Mouse (Mus musculus) kidney, postnatal 0 days (tissue): Measurements from ENCODE around the gene Adamtsl4. TPM values are rescaled to one million over a fixed set of nuclear protein-coding genes. Genes with fewer than 3 reads are reported as not detected.
"Not testable (repeated sequence)": the region's sequence is repeated elsewhere in the genome, so short reads cannot be mapped to it uniquely, and the experiment has no call there.

ENCODE experiments used
- ATAC-seq: fragments of 200-750 bp; cut with Nextera tagmentation; replicated peaks from 2 replicates; pipeline ENCODE4 v1.8.0; 2017; ENCODE audit warnings: low read depth, moderate number of reproducible peaks, moderate TSS enrichment, moderate library complexity; ENCODE audit not compliant: low FRiP score
- DNase-seq: peaks from one replicate; pipeline ENCODE4 v3.0.0-alpha.2; 2016; ENCODE audit warnings: low spot score
- H3K27ac ChIP-seq: fragments of 300-500 bp; sonication (generic); 2 replicates; pipeline ENCODE4 v1.5.1; 2014; ENCODE audit warnings: mild to moderate bottlenecking
- H3K27me3 ChIP-seq: fragments of 300-500 bp; sonication (generic); 2 replicates; pipeline ENCODE4 v1.6.1; 2014; ENCODE audit warnings: low read length, mixed read lengths; ENCODE audit not compliant: insufficient read depth
- H3K36me3 ChIP-seq: fragments of 300-500 bp; sonication (generic); 2 replicates; pipeline ENCODE4 v1.6.1; 2014; ENCODE audit warnings: low read length, mixed read lengths; ENCODE audit not compliant: insufficient read depth
- H3K4me1 ChIP-seq: fragments of 300-500 bp; sonication (generic); replicated peaks from 2 replicates; pipeline ENCODE4 v1.6.1; 2014; ENCODE audit warnings: antibody characterized with exemption, low read length, mixed read lengths; ENCODE audit not compliant: insufficient read depth
- H3K4me2 ChIP-seq: fragments of 300-500 bp; sonication (generic); 2 replicates; pipeline ENCODE4 v1.6.1; 2014; ENCODE audit warnings: mild to moderate bottlenecking, low read length, moderate library complexity, mixed read lengths
- H3K4me3 ChIP-seq: fragments of 300-500 bp; sonication (generic); replicated peaks from 2 replicates; pipeline ENCODE4 v1.5.1; 2014; ENCODE audit warnings: low read depth, low read length
- H3K9ac ChIP-seq: fragments of 300-500 bp; sonication (generic); 2 replicates; pipeline ENCODE4 v1.6.1; 2014; ENCODE audit warnings: low read depth, low read length
- H3K9me3 ChIP-seq: fragments of 300-500 bp; sonication (generic); replicated peaks from 2 replicates; pipeline ENCODE4 v1.6.1; 2016; ENCODE audit warnings: low read length, inconsistent platforms, mixed read lengths
- CTCF ChIP-seq: IDR thresholded peaks from 2 replicates; pipeline ENCODE4 v1.5.1; 2016; ENCODE audit warnings: antibody characterized with exemption, low read depth, mild to moderate bottlenecking, moderate library complexity
- WGBS: fragments of 180-500 bp; shearing (Covaris S2); extraction: QIAGEN DNeasy Blood & Tissue Kit; methylation state at CpG from one replicate; pipeline ENCODE4 v1.1.7; 2014; 5-methylcytosine and 5-hydroxymethylcytosine counted together
- polyA plus RNA-seq: library from polyadenylated mRNA; unstranded; fragments of >200 nt; fragmentation: Nextera tagmentation; extraction: Ambion mirVana; gene quantifications from 2 replicates; pipeline ENCODE4 v1.2.1, GENCODE M21; 2015

The Adamtsl4 gene
- polyA plus RNA-seq, 1 experiment from 2014 or later = 3.6 TPM

GRCm38 (mm10) chr3:95657711-95658110, 30.0 kb downstream of the Adamtsl4 start:
- peaks cover 10% of the 10 kb centered on the region; the same call in 1 of the 2 replicates for H3K4me1 ChIP-seq
- H3K4me2 ChIP-seq = peak overlapping the region; percentile 89
- no peak for ATAC-seq
- no peaks in the 10 kb centered on the region for H3K9me3 ChIP-seq
- 87% methylated on average over 3 of the region's 3 CpGs for WGBS
- H3K9ac ChIP-seq = no peak overlapping the region
- DNase-seq = no peak
- H3K4me3 ChIP-seq = peak overlapping the region; percentile 100
- peaks cover 9% of the 10 kb centered on the region; the same call in 1 of the 2 replicates for H3K36me3 ChIP-seq
- H3K27me3 ChIP-seq = no peaks in the 10 kb centered on the region
- no peak for TF ChIP-seq CTCF
- H3K27ac ChIP-seq = peak overlapping the region; percentile 99

GRCm38 (mm10) chr3:95657108-95657507, 30.6 kb downstream of the Adamtsl4 start:
- H3K4me2 ChIP-seq = no peak overlapping the region
- no peaks in the 10 kb centered on the region for H3K9me3 ChIP-seq
- no peak overlapping the region for H3K27ac ChIP-seq
- H3K4me3 ChIP-seq = no peak overlapping the region
- ATAC-seq (no peak), DNase-seq (no peak)
- WGBS = 92% methylated on average over 3 of the region's 3 CpGs
- no peaks in the 10 kb centered on the region for H3K27me3 ChIP-seq
- peaks cover 9% of the 10 kb centered on the region; the same call in 1 of the 2 replicates for H3K36me3 ChIP-seq
- no peak for TF ChIP-seq CTCF
- H3K9ac ChIP-seq = no peak overlapping the region
- H3K4me1 ChIP-seq = peaks cover 6% of the 10 kb centered on the region; the same call in 1 of the 2 replicates

GRCm38 (mm10) chr3:95655437-95655836, 32.3 kb downstream of the Adamtsl4 start:
- Histone ChIP-seq H3K27me3 (no peaks in the 10 kb centered on the region), H3K4me3 (no peak overlapping the region), H3K4me1 (peaks cover 9% of the 10 kb centered on the region; the same call in 1 of the 2 replicates), H3K36me3 (peaks cover 1% of the 10 kb centered on the region; the same call in 1 of the 2 replicates), H3K27ac (no peak overlapping the region), H3K9ac (no peak overlapping the region), H3K9me3 (no peaks in the 10 kb centered on the region), H3K4me2 (no peak overlapping the region)
- 89% methylated on average over 5 of the region's 5 CpGs for whole genome bisulfite sequencing
- DNase-seq (no peak), ATAC-seq (no peak)
- TF ChIP-seq CTCF = no peak

GRCm38 (mm10) chr3:95654371-95654770, 33.3 kb downstream of the Adamtsl4 start:
- ATAC-seq, H3K4me2 ChIP-seq, H3K9ac ChIP-seq, H3K27ac ChIP-seq, H3K4me3 ChIP-seq, H3K27me3 ChIP-seq, DNase-seq, H3K9me3 ChIP-seq, H3K36me3 ChIP-seq: not testable (repeated sequence)
- peaks cover 12% of the 10 kb centered on the region; the same call in 1 of the 2 replicates for H3K4me1 ChIP-seq
- 85% methylated on average over 3 of the region's 3 CpGs for WGBS

- WGBS = 40% methylated on average over 11 of the region's 11 CpGs
- ATAC-seq (no peak), DNase-seq (peak; percentile 77)
- Histone ChIP-seq H3K27ac (0 out of 2 replicates have a peak overlapping the region, but pooled peaks have one; percentile 21), H3K4me2 (no peak overlapping the region), H3K9me3 (no peaks in the 10 kb centered on the region), H3K4me1 (peaks cover 12% of the 10 kb centered on the region; the same call in 1 of the 2 replicates), H3K4me3 (no peak overlapping the region), H3K27me3 (no peaks in the 10 kb centered on the region), H3K36me3 (no peaks in the 10 kb centered on the region), H3K9ac (no peak overlapping the region)
- TF ChIP-seq CTCF = no peak
These were observed 34.2 kb downstream of the Adamtsl4 start for GRCm38 (mm10) chr3:95653473-95654034.

- H3K4me3 ChIP-seq = no peak overlapping the region
These were observed 34.8 kb downstream of the Adamtsl4 start for GRCm38 (mm10) chr3:95652871-95653270.

More at GRCm38 (mm10) chr3:95652871-95653270, 34.8 kb downstream of the Adamtsl4 start:
- H3K9ac ChIP-seq = no peak overlapping the region
- DNase-seq (no peak), ATAC-seq (no peak)
- no peaks in the 10 kb centered on the region for H3K27me3 ChIP-seq
- H3K4me1 ChIP-seq = peaks cover 12% of the 10 kb centered on the region; the same call in 1 of the 2 replicates
- no peak overlapping the region for H3K27ac ChIP-seq
- no peak overlapping the region for H3K4me2 ChIP-seq
- H3K9me3 ChIP-seq = no peaks in the 10 kb centered on the region
- WGBS = 37% methylated on average over 6 of the region's 6 CpGs
- H3K36me3 ChIP-seq = no peaks in the 10 kb centered on the region
- TF ChIP-seq CTCF = no peak
